Mouse (Mus musculus) midbrain, embryonic 11.5 days (tissue): ENCODE results near the gene Casd1. TPM values are rescaled to one million over a fixed set of nuclear protein-coding genes. Genes with fewer than 3 reads are reported as not detected.

Experiments used
- ATAC-seq: fragments of 200-750 bp; cut with Nextera tagmentation; 2 replicates; pipeline ENCODE4 v1.8.0; 2017; ENCODE audit warnings: moderate TSS enrichment, moderate library complexity; ENCODE audit not compliant: low FRiP score
- DNase-seq: peaks from one replicate; pipeline ENCODE4 v3.0.0; 2015; ENCODE audit warnings: low spot score; ENCODE audit errors: missing footprints
- H3K27ac ChIP-seq: fragments of 300-500 bp; sonication (generic); 2 replicates; pipeline ENCODE4 v1.5.1; 2014; ENCODE audit warnings: low read depth, low read length
- H3K27me3 ChIP-seq: fragments of 300-500 bp; sonication (generic); 2 replicates; pipeline ENCODE4 v1.6.1; 2014; ENCODE audit warnings: mild to moderate bottlenecking, low read length, moderate library complexity, mixed read lengths; ENCODE audit not compliant: control insufficient read depth, insufficient read depth
- H3K36me3 ChIP-seq: fragments of 300-500 bp; sonication (generic); 2 replicates; pipeline ENCODE4 v1.6.1; 2014; ENCODE audit warnings: mild to moderate bottlenecking, low read length, moderate library complexity, mixed read lengths; ENCODE audit not compliant: control insufficient read depth, insufficient read depth
- H3K4me1 ChIP-seq: fragments of 300-500 bp; sonication (generic); 2 replicates; pipeline ENCODE4 v1.6.1; 2014; ENCODE audit warnings: low read length; ENCODE audit not compliant: control insufficient read depth, insufficient read depth
- H3K4me2 ChIP-seq: fragments of 300-500 bp; sonication (generic); 2 replicates; pipeline ENCODE4 v1.6.1; 2014; ENCODE audit warnings: mild to moderate bottlenecking, moderate library complexity
- H3K4me3 ChIP-seq: fragments of 300-500 bp; sonication (generic); 2 replicates; pipeline ENCODE4 v1.5.1; 2014; ENCODE audit warnings: low read depth, low read length
- H3K9ac ChIP-seq: fragments of 300-500 bp; sonication (generic); 2 replicates; pipeline ENCODE4 v1.6.1; 2014; ENCODE audit warnings: low read length
- H3K9me3 ChIP-seq: fragments of 300-500 bp; sonication (generic); 2 replicates; pipeline ENCODE4 v1.6.1; 2016; ENCODE audit warnings: low read length; ENCODE audit not compliant: control insufficient read depth
- WGBS: fragments of 180-500 bp; shearing (Covaris S2); extraction: QIAGEN DNeasy Blood & Tissue Kit; methylation state at CpG from one replicate; pipeline ENCODE4 v1.1.7; 2014; 5-methylcytosine and 5-hydroxymethylcytosine counted together
- polyA plus RNA-seq: library from polyadenylated mRNA; unstranded; fragments of >200 nt; fragmentation: Nextera tagmentation; extraction: Ambion mirVana; gene quantifications from 2 replicates; pipeline ENCODE4 v1.2.1, GENCODE M21; 2014

Casd1 gene
- polyA plus RNA-seq, 1 experiment from 2014 or later, result 47.6 TPM

DNA sequence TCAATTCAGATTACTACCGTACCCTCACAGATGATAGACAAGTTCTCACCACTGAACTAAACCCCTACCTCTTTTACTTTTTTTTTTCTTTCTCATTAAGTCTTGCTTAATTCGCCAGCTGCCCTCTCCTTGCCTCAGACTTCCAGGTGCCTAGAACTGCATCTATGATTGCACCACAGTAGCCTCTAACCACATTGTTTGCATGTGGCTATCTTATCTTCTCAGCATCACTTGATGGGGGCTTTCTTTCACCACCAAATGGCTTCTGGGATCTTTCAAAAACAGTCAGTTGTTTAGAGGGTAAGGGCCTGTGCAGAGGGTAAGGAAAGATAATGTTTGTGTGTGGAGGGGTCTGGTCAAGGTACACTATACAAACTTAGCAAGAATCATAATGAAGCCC lies 63.7 kb downstream of the Casd1 start:
- WGBS, result 70% methylated on average over 2 of the region's 2 CpGs
- Histone ChIP-seq H3K27ac (no peak overlapping the region), H3K9me3 (no peaks in the 10 kb centered on the region), H3K36me3 (no peaks in the 10 kb centered on the region), H3K4me2 (no peak overlapping the region), H3K4me1 (peaks cover 5% of the 10 kb centered on the region; the same call in 1 of the 2 replicates), H3K9ac (no peak overlapping the region), H3K27me3 (no peaks in the 10 kb centered on the region), H3K4me3 (no peak overlapping the region)
- ATAC-seq, result no peak
- no peak for DNase-seq

DNA sequence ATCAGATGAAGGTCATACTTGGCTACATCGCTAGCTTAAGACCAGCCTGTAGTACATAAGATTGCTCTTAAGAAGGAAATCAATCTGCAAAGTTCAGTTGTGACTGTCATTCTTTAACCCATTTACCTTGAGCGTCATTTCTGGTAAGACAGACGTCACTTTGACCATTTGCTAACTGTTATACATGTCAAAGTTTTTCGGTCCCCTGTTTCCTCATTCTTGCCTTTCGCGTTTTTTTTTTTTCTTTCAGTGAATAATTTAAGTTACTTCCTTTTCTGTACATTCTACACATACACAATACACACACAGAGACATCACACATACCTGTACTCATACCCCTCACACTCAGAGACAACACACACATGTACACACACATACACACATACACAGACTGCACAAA lies 64.5 kb downstream of the Casd1 start:
- WGBS, result 91% methylated on average over 6 of the region's 6 CpGs
- no peak overlapping the region for H3K4me2 ChIP-seq
- H3K9me3 ChIP-seq, result no peaks in the 10 kb centered on the region

DNA sequence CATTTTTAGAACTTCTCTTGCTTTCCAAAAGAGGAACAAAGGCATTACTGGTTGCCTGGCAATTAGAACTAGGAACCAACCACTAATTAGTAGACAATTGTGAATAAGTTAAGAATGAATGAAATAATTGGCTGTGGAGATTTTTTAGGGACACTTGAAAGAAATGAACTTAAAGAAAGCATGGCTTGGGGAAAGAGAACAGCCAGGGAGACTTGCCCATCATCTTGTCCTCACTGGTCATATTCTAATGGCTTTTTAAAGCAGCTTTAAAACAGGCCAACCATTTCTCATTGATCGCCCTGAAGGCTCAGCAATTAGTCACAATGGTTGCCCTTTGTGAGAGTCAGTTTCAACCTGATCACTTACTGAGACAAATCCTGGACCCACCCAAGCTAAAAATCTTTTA lies 76.7 kb downstream of the Casd1 start:
- no peak for DNase-seq
- H3K4me1 ChIP-seq, result no peaks in the 10 kb centered on the region
- no peaks in the 10 kb centered on the region for H3K36me3 ChIP-seq
- H3K27ac ChIP-seq, result no peak overlapping the region
- 17% methylated on average over 1 of the region's 1 CpGs for WGBS
- no peak overlapping the region for H3K4me3 ChIP-seq
- no peaks in the 10 kb centered on the region for H3K27me3 ChIP-seq
- H3K4me2 ChIP-seq, result no peak overlapping the region
- H3K9me3 ChIP-seq, result no peaks in the 10 kb centered on the region
- no peak for ATAC-seq
- H3K9ac ChIP-seq, result no peak overlapping the region

More for the DNA sequence above, 64.5 kb downstream of the Casd1 start:
- Histone ChIP-seq H3K36me3 (no peaks in the 10 kb centered on the region), H3K27me3 (no peaks in the 10 kb centered on the region), H3K4me3 (no peak overlapping the region), H3K27ac (no peak overlapping the region), H3K4me1 (peaks cover 5% of the 10 kb centered on the region; the same call in 1 of the 2 replicates), H3K9ac (no peak overlapping the region)
- ATAC-seq, result no peak
- no peak for DNase-seq

DNA sequence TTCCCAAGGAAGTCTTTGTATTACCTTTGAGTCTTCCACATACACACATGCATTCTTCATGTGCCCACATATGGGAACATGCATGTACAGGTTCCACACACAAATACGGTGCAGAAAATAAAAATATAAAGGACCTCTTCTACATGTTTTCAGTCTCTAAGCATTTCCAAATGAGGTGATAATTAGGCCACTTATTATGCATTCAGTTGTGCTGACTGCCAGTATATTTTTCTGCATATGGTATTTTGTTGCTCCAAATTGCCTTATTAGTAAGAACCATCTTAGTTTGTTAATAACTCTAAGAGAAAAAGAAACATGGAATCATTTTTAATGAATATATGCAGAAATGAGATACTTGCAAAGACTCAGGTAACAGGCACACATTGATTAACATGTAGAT lies 79.3 kb downstream of the Casd1 start:
- Histone ChIP-seq H3K4me1 (no peaks in the 10 kb centered on the region), H3K27me3 (no peaks in the 10 kb centered on the region), H3K9me3 (no peaks in the 10 kb centered on the region), H3K4me2 (no peak overlapping the region), H3K4me3 (no peak overlapping the region), H3K36me3 (no peaks in the 10 kb centered on the region), H3K27ac (no peak overlapping the region), H3K9ac (no peak overlapping the region)
- DNase-seq, result no peak
- ATAC-seq, result no peak
- WGBS, result 95% methylated on average over 1 of the region's 1 CpGs

DNA sequence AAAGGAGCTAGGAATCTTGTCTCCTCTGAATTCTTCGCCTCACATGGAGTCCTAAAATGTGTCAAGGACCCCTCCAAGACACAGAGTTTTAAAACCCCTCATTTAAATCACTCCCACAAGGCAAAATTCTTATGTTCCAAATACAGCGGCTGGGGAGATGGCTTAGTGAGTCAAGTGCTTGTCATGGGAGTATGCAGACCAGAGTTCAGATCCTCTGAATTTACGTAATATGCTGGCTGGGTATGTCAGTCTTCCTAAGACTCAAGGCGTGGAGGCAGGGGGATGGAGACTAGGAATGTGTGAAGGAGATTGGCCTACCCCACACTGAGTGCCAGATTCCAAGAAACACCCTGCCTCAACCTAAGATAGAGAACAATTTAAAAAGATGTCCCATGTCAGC lies 79.9 kb downstream of the Casd1 start:
- no peaks in the 10 kb centered on the region for H3K36me3 ChIP-seq
- no peaks in the 10 kb centered on the region for H3K27me3 ChIP-seq
- H3K9ac ChIP-seq, result no peak overlapping the region
- no peak for DNase-seq
- H3K9me3 ChIP-seq, result no peaks in the 10 kb centered on the region
- no peak for ATAC-seq
- 91% methylated on average over 4 of the region's 4 CpGs for WGBS
- no peak overlapping the region for H3K4me2 ChIP-seq
- no peak overlapping the region for H3K4me3 ChIP-seq
- no peaks in the 10 kb centered on the region for H3K4me1 ChIP-seq
- no peak overlapping the region for H3K27ac ChIP-seq

DNA sequence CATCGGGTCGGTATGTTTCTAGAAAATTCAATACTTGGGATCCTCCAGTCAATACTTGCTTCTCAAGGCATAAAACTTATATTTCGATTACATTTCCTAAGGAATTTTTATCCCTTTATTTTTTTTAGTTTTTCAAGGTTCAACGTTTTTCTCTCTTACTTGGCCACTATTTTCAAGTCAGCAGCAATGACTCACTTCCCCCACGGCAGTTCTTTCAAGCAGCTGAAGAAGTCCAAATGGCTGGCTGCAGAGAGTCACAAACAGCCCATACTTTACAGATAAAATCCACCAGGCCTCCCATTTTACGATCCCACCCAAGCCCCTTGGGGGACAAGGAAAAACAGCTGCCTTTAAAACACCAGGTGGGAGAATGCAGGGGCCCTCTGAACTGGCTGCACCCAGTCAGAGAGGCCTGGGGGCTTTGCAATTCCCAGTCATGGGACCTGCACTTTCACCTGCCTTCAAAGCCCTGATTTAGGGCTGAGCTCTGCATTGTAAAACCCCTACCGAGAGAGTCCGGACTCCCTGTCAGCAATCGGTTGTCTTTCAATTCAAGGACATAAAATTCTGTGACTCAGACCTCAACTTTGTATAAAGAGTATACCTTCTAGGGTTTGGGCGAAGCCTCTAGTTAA lies 84.2 kb downstream of the Casd1 start:
- DNase-seq, result no peak
- H3K36me3 ChIP-seq, result no peaks in the 10 kb centered on the region
- no peaks in the 10 kb centered on the region for H3K9me3 ChIP-seq
- no peak overlapping the region for H3K9ac ChIP-seq
- WGBS, result 70% methylated on average over 10 of the region's 10 CpGs
- H3K4me1 ChIP-seq, result no peaks in the 10 kb centered on the region
- H3K4me2 ChIP-seq, result no peak overlapping the region
- no peak overlapping the region for H3K4me3 ChIP-seq
- no peaks in the 10 kb centered on the region for H3K27me3 ChIP-seq
- H3K27ac ChIP-seq, result no peak overlapping the region
- ATAC-seq, result no peak

DNA sequence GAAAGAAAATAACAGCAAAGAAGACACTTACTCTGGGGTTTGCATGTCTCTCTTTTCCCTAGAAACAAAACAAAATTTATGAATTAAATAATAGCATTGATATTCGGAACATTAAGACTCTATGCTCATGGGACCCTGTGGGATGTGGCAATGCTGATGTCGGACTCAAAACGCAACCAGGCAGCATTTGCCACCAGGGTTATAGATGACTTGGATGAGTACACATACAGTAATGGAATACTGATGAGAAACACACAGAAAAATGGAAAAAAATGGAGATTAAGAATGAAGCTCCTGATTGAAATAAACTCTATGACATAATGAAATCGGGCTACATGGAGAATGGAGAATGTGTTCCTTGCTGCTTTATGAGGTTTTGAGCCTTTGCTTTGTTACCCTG lies 89.8 kb downstream of the Casd1 start:
- H3K9ac ChIP-seq, result no peak overlapping the region
- no peaks in the 10 kb centered on the region for H3K4me1 ChIP-seq
- no peak overlapping the region for H3K4me3 ChIP-seq
- no peak overlapping the region for H3K27ac ChIP-seq
- 88% methylated on average over 4 of the region's 4 CpGs for WGBS
- no peaks in the 10 kb centered on the region for H3K27me3 ChIP-seq
- no peak overlapping the region for H3K4me2 ChIP-seq
- DNase-seq, result peak; percentile 81
- H3K9me3 ChIP-seq, result no peaks in the 10 kb centered on the region
- no peaks in the 10 kb centered on the region for H3K36me3 ChIP-seq
- ATAC-seq, result no peak

Other genes with a start within 250 kb of the Casd1 start
- gene Col1a2, start 96.0 kb upstream of the Casd1 start, polyA plus RNA-seq, result 142 and 144 TPM in 2 replicates
- 62.5 and 71.3 TPM in 2 replicates for gene Sgce, start 146.4 kb downstream of the Casd1 start, polyA plus RNA-seq
- 11.2 and 11.9 TPM in 2 replicates for gene Peg10, start 146.5 kb downstream of the Casd1 start, polyA plus RNA-seq